Mouse (Mus musculus): ENCODE measurements around the gene Tmprss9.

Tmprss9 gene

DNA sequence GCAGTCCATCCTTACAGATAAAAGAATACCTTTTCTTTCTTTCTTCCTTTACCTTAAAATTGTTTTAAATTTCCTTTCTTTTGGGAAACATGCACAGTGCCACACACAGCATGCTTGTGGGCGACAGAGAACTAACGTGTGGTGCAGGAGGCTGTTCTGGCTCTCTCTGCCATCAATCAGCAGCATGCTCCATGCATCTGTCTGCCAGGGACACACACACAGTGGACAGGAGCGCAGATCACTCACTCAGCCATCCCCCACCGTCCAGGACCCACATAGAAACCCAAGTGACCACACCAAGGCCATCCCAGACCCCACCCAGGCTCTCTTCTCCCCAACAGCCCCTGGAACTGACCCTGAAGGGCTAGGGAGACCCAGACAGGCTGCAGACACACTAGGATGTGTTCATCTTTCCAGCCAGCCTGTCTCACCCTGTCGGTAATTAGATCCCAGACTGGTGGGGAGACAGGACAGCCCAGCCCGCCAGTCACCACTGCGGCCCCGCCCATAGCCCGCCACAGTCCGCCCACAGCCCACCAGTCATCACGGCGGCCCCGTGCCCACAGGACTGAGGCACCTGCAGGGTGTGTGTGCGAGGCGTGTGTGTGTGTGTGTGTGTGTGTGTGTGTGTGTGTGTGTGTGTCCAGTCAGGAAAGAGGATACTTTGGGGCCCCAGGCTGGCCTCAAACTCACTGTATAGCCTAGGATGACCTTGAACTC, 67.3 kb downstream of the Tmprss9 start:
- DNase-seq (ENCODE audit: low spot score) = no peak

DNA sequence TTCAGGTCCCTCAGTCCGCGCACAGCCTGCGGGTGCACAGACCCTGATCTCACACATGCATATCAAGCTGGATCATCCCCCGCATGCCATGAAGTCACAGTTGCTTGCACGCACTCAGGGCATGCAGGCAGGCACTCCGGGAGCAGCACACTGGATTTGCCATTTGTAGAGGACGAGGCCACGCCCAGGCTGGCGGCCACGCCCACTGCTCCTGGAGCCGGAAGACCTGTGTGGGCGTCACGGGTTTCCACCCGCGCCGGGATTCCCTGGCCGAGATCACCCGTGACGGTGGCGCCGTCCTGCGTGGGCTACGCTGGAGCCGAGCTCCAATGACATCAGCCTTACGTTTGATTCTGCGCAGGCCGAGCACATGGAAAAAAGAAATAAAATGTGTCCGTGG, 68.0 kb downstream of the Tmprss9 start:
- no peak for DNase-seq (ENCODE audit: low spot score)

DNA sequence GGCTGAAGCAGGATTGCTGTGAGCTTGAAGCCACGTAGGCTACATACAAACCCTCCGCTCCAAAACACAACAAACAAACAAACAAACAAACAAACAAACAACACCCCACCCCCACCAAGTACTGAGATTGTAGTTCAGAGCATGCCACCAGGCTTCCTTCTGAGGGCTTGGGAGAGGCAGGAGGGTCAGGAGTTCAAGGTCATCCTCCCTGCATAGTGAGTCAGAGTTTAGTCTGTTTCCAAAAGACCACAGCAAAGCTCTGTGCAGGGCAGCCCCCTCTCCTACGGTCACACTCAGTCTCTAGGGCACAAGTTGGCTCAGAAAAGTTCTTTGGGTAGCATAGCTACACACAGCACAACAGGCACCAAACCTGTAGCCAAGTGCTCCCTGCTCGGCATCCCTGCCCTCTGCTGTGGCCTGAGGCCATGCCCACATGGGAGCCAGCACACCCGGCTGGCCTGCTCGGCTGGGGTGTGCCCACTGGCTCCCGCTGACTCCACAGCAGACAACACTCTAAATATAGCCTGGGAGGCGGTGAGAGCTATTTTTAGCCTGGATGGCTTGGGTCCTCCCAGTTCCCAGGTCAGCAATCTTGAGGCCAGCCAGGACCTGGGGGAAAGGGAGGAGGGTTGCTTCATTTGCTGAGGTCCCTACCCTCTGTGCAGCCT, 68.8 kb downstream of the Tmprss9 start:
- no peak for DNase-seq (ENCODE audit: low spot score)

DNA sequence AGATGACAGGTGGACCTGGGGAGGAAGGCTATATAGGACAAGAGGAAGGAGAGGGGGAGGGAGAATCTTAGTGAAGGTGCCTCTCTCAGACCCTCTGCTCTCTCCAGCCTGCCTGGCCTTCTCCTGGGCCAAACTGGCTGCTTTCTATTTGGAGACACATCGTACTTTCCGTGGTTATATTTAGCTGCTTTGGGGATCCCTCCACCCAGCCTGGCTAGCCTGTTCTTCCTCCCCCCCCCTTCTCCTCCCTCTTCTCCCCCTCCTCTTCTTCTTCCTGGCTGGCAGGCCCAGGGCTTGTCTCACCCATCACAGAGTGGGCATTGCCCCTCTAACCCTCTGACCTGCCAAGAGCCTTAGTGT, 69.3 kb downstream of the Tmprss9 start:
- DNase-seq (ENCODE audit: low spot score) = no peak

DNA sequence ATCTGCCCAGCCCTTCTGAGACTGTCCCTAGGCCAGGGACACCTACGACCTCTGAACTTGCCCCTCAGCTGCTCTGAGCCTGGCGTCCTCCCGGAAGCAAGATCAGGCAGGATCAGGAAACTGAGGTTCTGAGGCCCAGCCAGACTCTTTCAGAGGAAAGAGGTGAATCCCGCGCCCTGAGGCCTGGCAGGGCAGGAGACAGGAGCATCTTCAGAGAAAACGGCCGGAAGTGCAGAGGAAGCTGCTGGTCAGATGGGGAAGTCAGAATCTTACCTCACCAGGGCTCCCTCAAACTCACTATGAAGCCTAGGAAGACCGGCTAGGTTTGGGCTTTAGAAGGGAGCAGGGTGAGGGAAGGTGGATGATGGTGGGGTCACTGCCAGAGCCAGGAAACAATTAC, 71.3 kb downstream of the Tmprss9 start:
- DNase-seq (ENCODE audit: low spot score) = no peak

DNA sequence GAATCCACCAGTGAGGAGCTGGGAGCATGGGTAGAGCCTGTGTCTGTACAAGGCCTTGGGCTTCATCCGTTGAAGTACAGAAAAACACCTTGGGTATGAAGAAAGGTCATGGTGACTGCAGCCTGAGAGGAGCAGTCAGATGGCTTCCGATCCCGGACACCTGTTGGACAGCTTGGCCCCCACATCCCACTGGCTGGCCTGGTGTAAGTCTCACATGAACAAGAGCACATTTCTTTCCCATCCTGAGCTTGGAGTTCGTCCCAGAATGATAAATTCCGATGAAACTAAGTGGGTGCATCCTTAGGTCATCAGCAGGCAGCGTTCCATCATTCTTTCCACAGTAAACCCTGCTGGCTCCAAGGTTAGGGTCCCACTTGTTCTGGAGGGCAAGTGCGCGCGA, 72.1 kb downstream of the Tmprss9 start:
- DNase-seq (ENCODE audit: low spot score) = no peak

DNA sequence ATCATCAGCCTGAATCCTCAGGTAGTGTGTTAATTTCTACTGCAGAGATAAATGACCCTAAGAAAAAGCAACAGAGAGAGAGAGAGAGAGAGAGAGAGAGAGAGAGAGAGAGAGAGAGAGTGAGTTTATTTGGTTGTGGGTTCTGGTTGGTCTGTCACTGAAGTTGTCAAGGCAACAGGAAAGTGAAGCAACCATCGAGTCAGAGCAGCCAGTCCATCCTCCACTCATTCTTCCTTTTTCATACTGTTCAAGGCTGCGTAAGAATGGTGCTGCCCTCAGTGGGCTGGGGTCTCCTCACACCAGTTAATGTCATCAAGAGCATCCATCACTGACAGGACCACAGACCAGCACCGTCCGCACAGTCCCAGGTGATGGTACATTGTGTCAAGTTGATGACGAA, 72.6 kb downstream of the Tmprss9 start:
- DNase-seq (ENCODE audit: low spot score) = no peak

DNA sequence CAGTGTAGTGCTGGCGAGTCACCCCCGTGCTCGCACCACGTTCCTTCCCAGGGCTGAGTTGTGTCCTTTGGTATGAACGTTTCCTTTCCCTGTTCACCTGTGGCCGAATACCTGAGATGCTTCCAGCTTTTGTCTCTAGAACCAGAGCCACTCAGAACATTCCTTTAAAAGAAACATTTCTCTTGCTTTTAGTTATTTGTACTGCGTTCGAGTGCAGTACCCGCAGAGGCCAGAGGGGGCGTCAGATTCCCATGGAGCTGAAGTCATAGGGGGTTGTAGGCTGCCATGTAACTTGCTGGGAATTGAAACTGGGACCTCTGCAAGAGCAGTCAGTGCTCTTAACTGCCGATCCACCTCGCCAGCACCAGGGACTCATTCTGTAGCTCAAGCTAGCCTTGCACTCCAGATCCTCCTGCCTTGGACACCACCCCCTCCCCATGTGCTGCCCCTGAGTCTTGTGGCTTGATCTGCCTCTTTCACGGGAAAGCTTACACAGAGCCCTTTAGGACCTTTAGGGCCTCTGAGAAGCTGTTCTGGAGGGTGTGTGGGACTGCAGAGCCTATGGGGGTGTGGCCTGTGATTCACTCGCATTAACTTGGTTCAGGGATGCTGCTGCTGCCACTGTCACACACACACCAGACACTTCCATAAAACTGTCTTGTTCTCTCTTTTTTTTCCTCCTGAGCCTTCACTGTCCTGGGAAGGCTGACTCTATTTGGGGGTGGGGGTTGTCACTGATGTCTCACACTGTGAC, 75.2 kb downstream of the Tmprss9 start:
- DNase-seq (ENCODE audit: low spot score) = no peak

DNA sequence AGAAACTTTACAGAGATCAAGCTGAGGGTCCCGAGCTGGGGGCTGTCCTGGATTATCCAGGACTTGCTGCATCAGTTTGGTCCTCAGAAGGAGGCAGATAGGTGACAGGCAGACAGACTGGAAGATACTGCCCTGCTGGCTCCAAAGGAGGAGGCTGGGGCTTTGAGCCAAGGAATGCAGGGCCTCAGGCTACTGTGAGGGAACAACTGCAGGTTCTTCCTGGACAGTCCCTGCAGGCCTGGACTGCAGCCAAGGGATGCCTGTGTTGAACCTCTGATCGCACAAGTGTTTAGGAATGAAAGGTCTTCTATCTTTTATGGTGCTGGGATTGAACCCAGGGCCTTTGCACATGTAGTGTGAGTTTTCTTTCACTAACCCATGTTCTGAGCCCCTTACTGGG, 76.2 kb downstream of the Tmprss9 start:
- DNase-seq (ENCODE audit: low spot score) = no peak

DNA sequence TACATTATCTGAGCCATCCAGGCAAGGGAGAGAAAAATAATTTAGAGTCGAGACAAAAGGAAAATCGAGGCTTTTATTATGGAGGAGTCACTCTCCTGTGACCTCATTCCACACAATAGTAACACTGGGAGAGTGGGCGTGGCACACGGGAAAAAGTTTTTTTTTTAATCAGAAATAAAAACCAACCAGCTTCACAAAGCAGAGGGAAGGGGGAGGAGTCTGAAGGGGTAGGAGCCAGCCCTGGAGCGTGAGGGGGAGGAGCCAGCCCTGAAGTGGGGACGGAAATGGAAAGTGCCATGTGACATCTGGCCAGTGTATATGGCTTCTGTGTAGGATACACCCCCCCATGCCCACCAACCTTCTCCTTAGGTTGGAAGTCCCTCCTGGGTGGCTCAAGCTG, 76.9 kb downstream of the Tmprss9 start:
- no peak for DNase-seq (ENCODE audit: low spot score)

DNA sequence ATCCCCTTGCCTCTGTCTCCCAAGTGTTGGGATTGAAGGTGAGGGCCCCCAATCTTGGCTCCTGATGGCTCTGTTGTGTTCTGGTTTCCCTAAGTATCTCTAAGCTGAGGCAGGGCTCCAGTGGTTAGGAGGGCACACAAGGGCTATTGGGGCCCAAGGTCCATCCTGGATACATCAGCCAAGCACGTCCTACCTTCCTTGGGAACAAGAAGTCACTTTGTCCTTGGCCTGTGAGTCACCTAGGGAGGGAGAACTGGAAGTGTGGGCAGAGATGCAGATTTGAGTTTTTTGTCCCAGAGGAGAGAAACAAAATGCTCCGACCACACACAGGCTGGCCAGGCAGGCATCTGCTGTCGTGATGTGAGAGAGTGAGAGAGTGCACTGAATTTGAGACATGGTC, 77.4 kb downstream of the Tmprss9 start:
- DNase-seq (ENCODE audit: low spot score) = no peak
